Mouse (Mus musculus) E14TG2a.4 (cell line): ENCODE measurements around the gene Cdyl.
A peak's percentile ranks its signal among the peaks of the same experiment; 100 is the strongest.

Experiments
- H3K27me3 ChIP-seq: 2 replicates; pipeline ENCODE4 v1.6.1; 2014; ENCODE audit warnings: low read length, control low read depth; ENCODE audit not compliant: insufficient read depth
- H3K36me3 ChIP-seq: 2 replicates; pipeline ENCODE4 v1.6.1; 2014; ENCODE audit warnings: low read length, control low read depth; ENCODE audit not compliant: insufficient read depth
- H3K4me1 ChIP-seq: replicated peaks from 2 replicates; pipeline ENCODE4 v1.6.1; 2014; ENCODE audit warnings: low read depth, low read length, control low read depth
- H3K4me3 ChIP-seq: replicated peaks from 2 replicates; pipeline ENCODE4 v1.5.1; 2014; ENCODE audit warnings: mild to moderate bottlenecking, low read length
- H3K9me3 ChIP-seq: 2 replicates; pipeline ENCODE4 v1.6.1; 2014; ENCODE audit warnings: low read length, control low read depth
- CTCF ChIP-seq: conservative IDR thresholded peaks from 2 replicates; pipeline ENCODE4 v1.5.1; 2014; ENCODE audit warnings: low read length
- NANOG ChIP-seq: IDR thresholded peaks from 2 replicates; pipeline ENCODE4 v1.6.1; 2014; ENCODE audit warnings: borderline replicate concordance, low read length, mixed read lengths
- POU5F1 ChIP-seq: IDR thresholded peaks from 2 replicates; pipeline ENCODE4 v1.6.1; 2014; ENCODE audit warnings: low read length, borderline replicate concordance

Gene Cdyl

GRCm38 (mm10) chr13:35795887-35796286 is 136.3 kb downstream of the Cdyl start:
- TF ChIP-seq NANOG = no peak
- TF ChIP-seq CTCF = no peak
- no peak for TF ChIP-seq POU5F1
- H3K27me3 ChIP-seq = no peaks in the 10 kb centered on the region

DNA sequence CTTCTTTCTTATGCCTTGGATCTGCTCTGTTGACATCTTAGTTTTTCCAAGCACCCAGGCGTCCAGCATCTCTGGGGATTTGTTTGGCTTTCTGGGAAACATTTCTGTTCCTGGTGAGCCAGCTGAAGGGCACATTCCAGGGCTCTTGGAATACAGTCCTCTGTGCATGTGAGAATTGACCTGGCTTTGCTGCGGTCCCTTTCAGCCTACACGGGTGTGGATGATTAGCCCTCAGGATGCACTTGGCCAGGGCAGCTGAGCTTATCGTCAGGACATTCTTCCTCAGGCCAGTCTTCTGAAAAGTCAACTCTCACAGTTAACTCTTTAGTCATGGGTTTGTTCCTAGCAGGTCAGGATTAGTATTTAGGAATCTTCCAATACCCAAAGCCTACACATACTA is 136.7 kb downstream of the Cdyl start:
- Histone ChIP-seq H3K9me3 (no peaks in the 10 kb centered on the region), H3K4me1 (peaks cover 94% of the 10 kb centered on the region), H3K27me3 (no peaks in the 10 kb centered on the region), H3K36me3 (peaks cover 66% of the 10 kb centered on the region), H3K4me3 (no peak overlapping the region)
- TF ChIP-seq NANOG (no peak), POU5F1 (no peak), CTCF (no peak)

More at GRCm38 (mm10) chr13:35795887-35796286, 136.3 kb downstream of the Cdyl start:
- Histone ChIP-seq H3K4me1 (peaks cover 94% of the 10 kb centered on the region), H3K9me3 (no peaks in the 10 kb centered on the region), H3K36me3 (peaks cover 66% of the 10 kb centered on the region), H3K4me3 (no peak overlapping the region)

GRCm38 (mm10) chr13:35797811-35798522 is 138.3 kb downstream of the Cdyl start:
- no peaks in the 10 kb centered on the region for H3K9me3 ChIP-seq
- no peak for TF ChIP-seq CTCF
- TF ChIP-seq NANOG = no peak
- TF ChIP-seq POU5F1 = no peak
- H3K36me3 ChIP-seq = peaks cover 62% of the 10 kb centered on the region
- peaks cover 92% of the 10 kb centered on the region for H3K4me1 ChIP-seq
- peak overlapping the region; percentile 10; the same call in 1 of the 2 replicates for H3K4me3 ChIP-seq
- H3K27me3 ChIP-seq = no peaks in the 10 kb centered on the region

DNA sequence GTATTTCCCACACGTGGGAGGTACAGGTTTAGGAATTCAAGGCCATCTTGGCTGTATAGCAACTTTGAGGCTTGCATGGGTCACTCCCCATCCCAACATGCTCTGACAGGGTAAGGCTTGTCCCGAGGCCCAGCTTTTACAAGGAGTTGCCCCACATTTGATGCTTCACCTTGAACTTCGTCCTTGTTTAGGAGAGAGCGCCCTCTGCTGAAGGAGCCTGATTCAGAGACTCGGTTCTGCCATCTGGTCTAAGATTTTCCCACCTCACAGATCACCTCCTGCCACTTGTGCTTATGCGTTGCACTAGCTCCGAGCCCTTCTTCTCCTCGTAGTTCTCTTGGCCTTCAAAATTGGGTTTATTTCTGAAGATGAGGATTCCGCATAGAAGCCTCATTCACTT is 139.0 kb downstream of the Cdyl start:
- Histone ChIP-seq H3K27me3 (no peaks in the 10 kb centered on the region), H3K36me3 (peaks cover 65% of the 10 kb centered on the region), H3K4me3 (no peak overlapping the region; the same call in 1 of the 2 replicates), H3K9me3 (no peaks in the 10 kb centered on the region), H3K4me1 (peaks cover 92% of the 10 kb centered on the region)
- no peak for TF ChIP-seq POU5F1
- peak; percentile 46 for TF ChIP-seq CTCF
- TF ChIP-seq NANOG = no peak

DNA sequence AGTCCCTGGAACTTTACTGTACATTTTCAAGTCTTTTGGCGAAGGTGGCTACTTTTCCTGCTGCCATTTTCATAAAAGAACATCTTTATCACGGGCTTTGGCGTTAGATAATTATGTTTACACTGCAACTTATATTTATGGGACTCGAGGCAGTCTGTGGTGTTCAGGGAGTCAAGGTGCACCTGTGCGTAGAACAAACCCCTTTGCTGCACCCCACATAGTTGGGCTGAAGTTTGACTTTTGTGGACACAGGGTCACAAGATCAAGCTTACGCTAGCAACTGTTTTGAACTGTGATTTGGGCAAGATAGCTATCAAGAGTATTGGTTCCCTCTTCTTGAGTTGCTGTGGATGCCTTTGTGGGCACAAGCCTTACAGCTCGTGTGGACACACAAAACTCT is 140.6 kb downstream of the Cdyl start:
- no peak overlapping the region for H3K4me3 ChIP-seq
- H3K9me3 ChIP-seq = no peaks in the 10 kb centered on the region
- TF ChIP-seq CTCF (no peak), NANOG (no peak), POU5F1 (no peak)
- H3K36me3 ChIP-seq = peaks cover 67% of the 10 kb centered on the region
- peaks cover 90% of the 10 kb centered on the region for H3K4me1 ChIP-seq
- no peaks in the 10 kb centered on the region for H3K27me3 ChIP-seq

GRCm38 (mm10) chr13:35805727-35806126 is 146.1 kb downstream of the Cdyl start:
- Histone ChIP-seq H3K27me3 (no peaks in the 10 kb centered on the region), H3K4me1 (peaks cover 90% of the 10 kb centered on the region), H3K9me3 (no peaks in the 10 kb centered on the region), H3K36me3 (peaks cover 69% of the 10 kb centered on the region), H3K4me3 (no peak overlapping the region)
- TF ChIP-seq CTCF (no peak), NANOG (no peak), POU5F1 (no peak)

GRCm38 (mm10) chr13:35806165-35806564 is 146.5 kb downstream of the Cdyl start:
- no peaks in the 10 kb centered on the region for H3K9me3 ChIP-seq
- TF ChIP-seq CTCF (no peak), POU5F1 (no peak), NANOG (no peak)
- H3K36me3 ChIP-seq = peaks cover 66% of the 10 kb centered on the region
- H3K4me1 ChIP-seq = peaks cover 90% of the 10 kb centered on the region
- H3K4me3 ChIP-seq = no peak overlapping the region
- H3K27me3 ChIP-seq = no peaks in the 10 kb centered on the region

DNA sequence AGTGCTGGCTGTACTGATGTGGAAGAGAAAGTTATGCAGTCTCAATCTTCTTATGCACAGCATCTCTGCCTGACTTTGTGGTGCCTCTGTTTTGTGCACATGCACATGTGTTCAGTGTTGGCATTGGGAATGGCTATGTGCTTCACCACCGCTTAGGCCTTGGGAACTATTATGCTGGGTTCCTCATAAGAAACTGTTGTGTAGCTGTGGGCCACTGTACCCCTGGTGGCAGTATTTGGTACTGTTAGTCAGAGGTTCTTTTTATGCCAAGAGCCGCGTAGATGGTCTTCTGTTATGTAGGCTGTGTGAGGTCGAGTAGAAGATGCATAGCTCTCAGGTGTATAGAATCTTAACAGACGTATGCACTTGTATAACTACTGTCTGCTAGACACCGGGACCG is 147.4 kb downstream of the Cdyl start:
- peaks cover 66% of the 10 kb centered on the region for H3K36me3 ChIP-seq
- peak; percentile 81 for TF ChIP-seq CTCF
- no peak for TF ChIP-seq POU5F1
- no peak for TF ChIP-seq NANOG
- peaks cover 92% of the 10 kb centered on the region for H3K4me1 ChIP-seq
- H3K9me3 ChIP-seq = no peaks in the 10 kb centered on the region
- H3K4me3 ChIP-seq = no peak overlapping the region
- no peaks in the 10 kb centered on the region for H3K27me3 ChIP-seq

GRCm38 (mm10) chr13:35807525-35807924 is 147.9 kb downstream of the Cdyl start:
- TF ChIP-seq NANOG (no peak), POU5F1 (no peak)
- Histone ChIP-seq H3K36me3 (peaks cover 61% of the 10 kb centered on the region), H3K4me1 (peaks cover 92% of the 10 kb centered on the region), H3K27me3 (no peaks in the 10 kb centered on the region), H3K9me3 (no peaks in the 10 kb centered on the region), H3K4me3 (no peak overlapping the region)
